Mouse (Mus musculus): ENCODE results near the gene Sp6.

DNA sequence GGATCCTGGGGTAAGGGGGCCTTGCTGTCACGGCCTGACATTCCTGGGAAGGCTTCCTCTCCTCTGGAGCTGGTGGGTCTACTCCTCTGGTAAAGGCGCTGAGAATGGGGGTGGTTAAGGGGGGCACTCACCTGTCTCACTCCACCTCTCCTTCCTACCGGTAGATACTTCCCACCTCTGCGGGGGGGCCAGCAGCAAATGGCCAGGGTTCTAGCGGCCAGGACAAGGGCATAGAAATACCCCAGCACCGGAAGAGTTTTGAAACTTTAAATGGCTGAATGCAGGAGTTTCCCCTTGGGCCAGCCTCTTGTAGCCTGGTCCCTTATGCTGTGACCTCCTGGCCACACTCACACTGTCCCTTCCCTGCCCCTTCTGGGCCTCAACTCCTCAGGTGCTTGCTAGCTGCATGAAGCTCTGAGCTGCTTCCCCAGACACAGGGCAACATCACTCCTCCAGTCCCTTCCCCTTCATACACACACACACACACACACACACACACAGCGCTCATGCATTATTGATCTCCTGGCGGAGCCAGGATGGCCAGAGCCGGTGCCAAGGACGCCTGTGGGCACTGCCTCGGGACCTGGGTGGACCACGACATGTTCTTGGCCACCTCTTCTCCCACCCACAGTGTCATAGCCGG is 37.9 kb downstream of the Sp6 start:
- TF ChIP-seq POLR2A (IDR thresholded peaks at IDR 0.05; ENCODE audit: extremely low read depth, insufficient read depth, low read length) (no peak), CTCF (IDR thresholded peaks at IDR 0.05; ENCODE audit: low read depth, low read length) (no peak)
